16 mouse cellular contexts compared by ENCODE assay signal in genomic region chr15:81015068-81015744, GRCm38 (mm10). TPM values are rescaled to one million over a fixed set of nuclear protein-coding genes. Genes with fewer than 3 reads are reported as not detected.
DNase-seq lines count a peak whose midpoint lies in the region; ATAC-seq lines count a peak whose summit lies in the region.
"Had no signal": no experiment of that assay in that cellular context is flagged by ENCODE, and none has a peak within 500 bp of the region (broad histone marks: within the 10 kb centered on the region; RNA-seq: fewer than 3 reads in every experiment).

No protein-coding gene starts in this region.

- peak; percentile 15 for DNase-seq in gastrocnemius, postnatal 25 days
- no peak for DNase-seq in gastrocnemius, postnatal 14 days
- peak; percentile 72 for DNase-seq in urinary bladder, postnatal 14 days (ENCODE audit: low spot score)
- DNase-seq in urinary bladder, postnatal 4 days (ENCODE audit: low spot score in 2 of 2), result no peak
- DNase-seq in right cerebral cortex, postnatal 4 days, result no peak
- DNase-seq: adrenal gland, adult 2 months; adrenal gland, postnatal 25 days; cerebellum, adult 18-20 months; cerebellum, adult 9-11 months; cerebellum, postnatal 36 days; embryo, embryonic 11 days; heart, postnatal 4 days had no signal

- peak; percentile 61 for ATAC-seq in megakaryocyte progenitor cell, adult 5-6 weeks (replicated peaks; ENCODE audit: poor library complexity)
- ATAC-seq: forebrain, embryonic 14.5 days; hindbrain, embryonic 16.5 days; inflammation-experienced regulatory T-cells, adult 6 months had no signal

- intact Hi-C loops in gastrocnemius, postnatal 14 days (cut with DNase I; ENCODE audit: low total_unique reads), result no loop called here

RNA-seq across cellular contexts. Expression of gene Sgsm3, which starts 37.6 kb away (rescaled TPM):
- 10 to 100 TPM; 11.0 to 12.5 TPM for total RNA-seq in gastrocnemius, postnatal 25 days (2021)
- 10 to 100 TPM in 1 of 2 experiments, 1 to 10 TPM in 1; 9.0 to 10.2 TPM for total RNA-seq in gastrocnemius, postnatal 14 days (2021)
- 7.2 and 7.5 TPM in 2 replicates for total RNA-seq in megakaryocyte progenitor cell, adult 5-6 weeks (2015)
- total RNA-seq in megakaryocyte progenitor cell, adult 5-6 weeks (2017), result 21.7 and 26.0 TPM in 2 replicates

Comparison
In these comparisons a context has a peak if more than half of its experiments do, and no peak if none do; other contexts are left out.
1. DNase-seq: peak in gastrocnemius, postnatal 25 days (single experiment) and urinary bladder, postnatal 14 days (single experiment); none in gastrocnemius, postnatal 14 days (single experiment), urinary bladder, postnatal 4 days (0 of 2) and right cerebral cortex, postnatal 4 days (single experiment).